Mouse (Mus musculus) embryonic facial prominence, embryonic 14.5 days (tissue): Measurements from ENCODE around the gene Nudt1. TPM values are rescaled to one million over a fixed set of nuclear protein-coding genes. Genes with fewer than 3 reads are reported as not detected.

Source experiments
- ATAC-seq: fragments of 200-750 bp; cut with Nextera tagmentation; 2 replicates; pipeline ENCODE4 v1.8.0; 2017; ENCODE audit warnings: low read depth, moderate number of reproducible peaks, moderate TSS enrichment
- DNase-seq: peaks from one replicate; pipeline ENCODE4 v3.0.0-alpha.2; 2015; ENCODE audit warnings: low spot score
- H3K27ac ChIP-seq: fragments of 300-500 bp; sonication (generic); replicated peaks from 2 replicates; pipeline ENCODE4 v1.5.1; 2014; ENCODE audit warnings: low read depth, mild to moderate bottlenecking, low read length, moderate library complexity
- H3K27me3 ChIP-seq: fragments of 300-500 bp; sonication (generic); replicated peaks from 2 replicates; pipeline ENCODE4 v1.6.1; 2014; ENCODE audit warnings: low read length; ENCODE audit not compliant: control insufficient read depth, insufficient read depth
- H3K36me3 ChIP-seq: fragments of 300-500 bp; sonication (generic); 2 replicates; pipeline ENCODE4 v1.6.1; 2014; ENCODE audit warnings: low read length, mixed read lengths; ENCODE audit not compliant: control insufficient read depth, insufficient read depth
- H3K4me1 ChIP-seq: fragments of 300-500 bp; sonication (generic); 2 replicates; pipeline ENCODE4 v1.6.1; 2014; ENCODE audit warnings: antibody characterized with exemption, low read length; ENCODE audit not compliant: control insufficient read depth, insufficient read depth
- H3K4me2 ChIP-seq: fragments of 300-500 bp; sonication (generic); 2 replicates; pipeline ENCODE4 v1.6.1; 2014; ENCODE audit warnings: low read depth, mild to moderate bottlenecking, low read length, moderate library complexity, mixed read lengths
- H3K4me3 ChIP-seq: fragments of 300-500 bp; sonication (generic); 2 replicates; pipeline ENCODE4 v1.5.1; 2014; ENCODE audit warnings: low read depth, mild to moderate bottlenecking, low read length
- H3K9ac ChIP-seq: fragments of 300-500 bp; sonication (generic); 2 replicates; pipeline ENCODE4 v1.6.1; 2014; ENCODE audit warnings: low read depth, mild to moderate bottlenecking, low read length, moderate library complexity, mixed read lengths
- H3K9me3 ChIP-seq: fragments of 300-500 bp; sonication (generic); 2 replicates; pipeline ENCODE4 v1.6.1; 2016; ENCODE audit warnings: low read length; ENCODE audit not compliant: control insufficient read depth
- WGBS: fragments of 180-500 bp; shearing (Covaris S2); extraction: QIAGEN DNeasy Blood & Tissue Kit; methylation state at CpG from one replicate; pipeline ENCODE4 v1.1.7; 2014; 5-methylcytosine and 5-hydroxymethylcytosine counted together
- polyA plus RNA-seq: library from polyadenylated mRNA; unstranded; fragments of >200 nt; fragmentation: Nextera tagmentation; extraction: Ambion mirVana; gene quantifications from 2 replicates; pipeline ENCODE4 v1.2.1, GENCODE M21; 2014

The Nudt1 gene
- polyA plus RNA-seq, 1 experiment from 2014 or later: 33.1 TPM

GRCm38 (mm10) chr5:140381156-140381555 lies 59.7 kb downstream of the Nudt1 start:
- DNase-seq: no peak
- no peaks in the 10 kb centered on the region for H3K9me3 ChIP-seq
- H3K36me3 ChIP-seq: no peaks in the 10 kb centered on the region
- H3K9ac ChIP-seq: no peak overlapping the region
- H3K4me2 ChIP-seq: no peak overlapping the region
- no peak for ATAC-seq
- peaks cover 11% of the 10 kb centered on the region for H3K4me1 ChIP-seq
- H3K4me3 ChIP-seq: no peak overlapping the region
- 78% methylated on average over 7 of the region's 7 CpGs for WGBS
- no peaks in the 10 kb centered on the region for H3K27me3 ChIP-seq
- H3K27ac ChIP-seq: no peak overlapping the region

DNA sequence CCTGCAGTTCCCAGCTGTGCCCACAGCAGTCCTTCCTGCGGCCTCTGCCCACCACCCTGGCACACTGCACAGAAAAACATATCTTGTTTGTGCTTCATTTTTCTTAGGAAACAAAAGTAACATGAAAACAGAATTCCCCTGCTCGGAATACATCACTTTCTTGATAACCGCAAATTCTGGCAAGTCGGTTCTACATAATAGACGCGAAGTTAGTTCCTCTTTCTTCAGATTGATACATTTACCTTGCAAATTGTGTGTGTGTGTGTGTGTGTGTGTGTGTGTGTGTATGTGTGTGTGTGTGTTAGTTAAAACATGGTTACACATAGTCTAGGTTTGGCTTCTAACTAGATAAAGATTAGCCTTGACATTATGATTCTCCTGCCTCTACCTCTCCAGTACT lies 61.2 kb downstream of the Nudt1 start:
- Histone ChIP-seq H3K9ac (no peak overlapping the region), H3K27ac (no peak overlapping the region), H3K36me3 (no peaks in the 10 kb centered on the region), H3K27me3 (no peaks in the 10 kb centered on the region), H3K4me2 (no peak overlapping the region), H3K4me1 (peaks cover 17% of the 10 kb centered on the region), H3K9me3 (no peaks in the 10 kb centered on the region), H3K4me3 (no peak overlapping the region)
- WGBS: 96% methylated on average over 6 of the region's 6 CpGs
- no peak for DNase-seq
- ATAC-seq: no peak

- H3K9ac ChIP-seq: peak overlapping the region; percentile 21; the same call in 1 of the 2 replicates
Observed at GRCm38 (mm10) chr5:140383559-140383958, 62.1 kb downstream of the Nudt1 start.

GRCm38 (mm10) chr5:140384462-140384861 lies 63.0 kb downstream of the Nudt1 start:
- Histone ChIP-seq H3K27ac (peak overlapping the region; percentile 76), H3K36me3 (no peaks in the 10 kb centered on the region), H3K4me1 (peaks cover 24% of the 10 kb centered on the region), H3K9me3 (no peaks in the 10 kb centered on the region), H3K27me3 (no peaks in the 10 kb centered on the region), H3K4me3 (no peak overlapping the region), H3K9ac (no peak overlapping the region), H3K4me2 (no peak overlapping the region)
- ATAC-seq (no peak), DNase-seq (no peak)
- 89% methylated on average over 1 of the region's 1 CpGs for WGBS

More at GRCm38 (mm10) chr5:140383559-140383958, 62.1 kb downstream of the Nudt1 start:
- Histone ChIP-seq H3K4me1 (peaks cover 24% of the 10 kb centered on the region), H3K4me2 (peak overlapping the region; percentile 8), H3K27me3 (no peaks in the 10 kb centered on the region), H3K27ac (peak overlapping the region; percentile 76), H3K36me3 (no peaks in the 10 kb centered on the region), H3K9me3 (no peaks in the 10 kb centered on the region), H3K4me3 (no peak overlapping the region)
- ATAC-seq (peak; percentile 80), DNase-seq (peak; percentile 74)
- WGBS: 9% methylated on average over 7 of the region's 7 CpGs

DNA sequence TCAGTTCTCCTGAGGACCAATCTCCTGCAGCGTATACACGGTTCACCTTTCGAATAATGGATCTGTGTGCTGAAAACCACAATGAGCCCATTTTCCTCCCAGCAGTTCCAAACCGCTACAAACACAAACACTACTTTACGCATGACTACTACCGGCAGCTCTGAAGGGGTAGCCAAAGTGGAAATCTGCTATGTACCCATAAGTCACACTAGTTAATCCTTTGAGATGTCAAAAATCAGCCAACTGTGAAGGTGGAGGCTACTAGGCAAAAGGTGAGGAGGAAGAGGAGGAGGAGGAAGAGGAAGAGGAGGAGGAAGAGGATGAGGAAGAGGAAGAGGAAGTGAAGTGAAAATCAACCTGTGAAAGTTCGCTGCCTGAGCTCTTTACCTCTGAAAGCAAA lies 65.8 kb downstream of the Nudt1 start:
- H3K27me3 ChIP-seq: no peaks in the 10 kb centered on the region
- H3K9ac ChIP-seq: no peak overlapping the region
- ATAC-seq: no peak
- DNase-seq: no peak
- H3K36me3 ChIP-seq: no peaks in the 10 kb centered on the region
- peaks cover 24% of the 10 kb centered on the region for H3K4me1 ChIP-seq
- H3K27ac ChIP-seq: no peak overlapping the region
- H3K9me3 ChIP-seq: no peaks in the 10 kb centered on the region
- H3K4me2 ChIP-seq: peak overlapping the region; percentile 99; the same call in 1 of the 2 replicates
- 76% methylated on average over 7 of the region's 7 CpGs for WGBS
- H3K4me3 ChIP-seq: no peak overlapping the region

Other genes starting within 250 kb of the Nudt1 start
- 38.0 and 44.3 TPM in 2 replicates for gene Mad1l1, start 104 bp upstream of the Nudt1 start, polyA plus RNA-seq
- 18.0 and 19.9 TPM in 2 replicates for gene Mrm2, start 10.2 kb downstream of the Nudt1 start, polyA plus RNA-seq
- 10.7 and 11.2 TPM in 2 replicates for gene Snx8, start 67.6 kb downstream of the Nudt1 start, polyA plus RNA-seq
- 130 and 143 TPM in 2 replicates for gene Eif3b, start 97.7 kb downstream of the Nudt1 start, polyA plus RNA-seq
- 0.06 and 0.07 TPM in 2 replicates for gene Gm4869, start 124.0 kb downstream of the Nudt1 start, polyA plus RNA-seq
- 25.1 and 25.4 TPM in 2 replicates for gene Chst12, start 183.9 kb downstream of the Nudt1 start, polyA plus RNA-seq
- gene Grifin, start 243.4 kb downstream of the Nudt1 start, polyA plus RNA-seq: not detected in 2 replicates